Mouse (Mus musculus) thymus, postnatal 4 days (tissue): ENCODE measurements around the gene P4ha2.
A peak's percentile ranks its signal among the peaks of the same experiment; 100 is the strongest.

Experiments used
- DNase-seq: peaks from one replicate; pipeline ENCODE4 v3.0.0; 2021

Gene P4ha2

DNA sequence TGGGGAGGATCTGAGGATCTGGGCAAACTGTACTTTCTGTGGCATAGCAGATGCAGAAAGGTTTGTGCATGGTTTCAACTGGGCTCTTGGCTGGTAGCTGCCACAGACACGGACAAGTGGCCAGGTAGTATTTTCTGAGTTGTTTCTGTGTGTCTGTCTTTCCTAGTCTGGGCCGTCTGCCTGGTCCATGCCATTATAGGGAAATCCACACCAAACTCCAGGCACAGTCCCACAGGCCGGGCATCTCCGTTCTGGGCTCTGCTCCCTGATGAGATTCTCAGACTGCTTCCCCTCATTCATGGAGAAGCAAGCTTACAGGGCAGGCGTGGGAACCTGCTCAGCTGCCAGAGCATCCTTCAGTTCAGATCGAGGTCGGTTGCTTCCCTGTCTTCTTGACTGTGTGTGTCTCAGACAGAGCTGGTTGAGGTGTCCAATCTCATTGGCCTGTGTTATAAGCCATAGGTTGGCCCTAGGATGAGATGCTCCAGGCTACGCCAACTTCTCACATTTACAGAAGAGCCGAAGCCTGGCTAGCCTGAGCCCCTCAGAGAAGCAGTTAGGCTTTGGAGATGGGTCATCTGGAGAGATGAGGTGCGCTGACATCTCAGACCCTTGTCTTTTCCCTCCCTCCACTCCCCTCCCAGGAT is at the start of gene P4ha2:
Gene P4ha2 (plus strand): TSS at position 51 of the 647 bp plus-strand sequence.
- DNase-seq, result no peak

DNA sequence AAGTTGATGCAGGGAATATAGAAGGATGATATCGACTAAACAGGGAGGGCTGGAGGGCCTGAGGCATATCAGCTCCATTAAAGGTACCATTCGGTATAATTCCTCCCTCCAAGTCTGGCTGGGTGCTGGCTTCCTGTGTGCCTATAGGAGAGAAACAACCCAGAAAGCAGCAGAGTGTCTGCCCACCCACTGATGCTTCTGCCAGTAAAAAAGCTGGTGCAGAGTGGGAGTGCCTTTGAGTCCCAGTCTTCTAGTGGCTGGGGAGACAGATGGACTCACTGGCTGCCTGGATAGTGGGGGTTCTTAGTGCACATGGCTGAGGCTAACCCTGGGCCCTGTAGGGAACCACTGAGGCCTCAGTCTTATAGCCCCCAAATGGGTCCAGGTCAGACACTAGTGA is 49.7 kb upstream of the P4ha2 start:
- DNase-seq, result no peak

DNA sequence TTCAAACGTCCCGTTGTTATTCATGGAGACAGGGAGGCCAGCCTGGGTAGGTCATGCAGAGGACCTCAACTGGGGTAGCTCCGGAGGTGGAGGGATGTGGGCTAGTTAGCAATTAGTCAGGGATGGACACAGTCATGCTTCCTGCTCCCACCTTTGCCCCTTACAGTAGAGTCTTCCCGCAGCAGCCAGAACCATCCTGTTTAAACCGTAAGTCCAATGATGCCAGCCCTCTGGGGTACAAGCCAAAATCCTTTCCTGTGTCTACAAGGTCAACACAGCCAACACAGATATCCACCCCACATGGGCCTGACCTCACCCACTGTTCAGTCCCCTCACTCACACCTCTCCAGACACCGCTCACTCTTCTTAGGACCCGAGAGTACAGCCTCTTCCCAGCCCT is 48.7 kb upstream of the P4ha2 start:
- no peak for DNase-seq

DNA sequence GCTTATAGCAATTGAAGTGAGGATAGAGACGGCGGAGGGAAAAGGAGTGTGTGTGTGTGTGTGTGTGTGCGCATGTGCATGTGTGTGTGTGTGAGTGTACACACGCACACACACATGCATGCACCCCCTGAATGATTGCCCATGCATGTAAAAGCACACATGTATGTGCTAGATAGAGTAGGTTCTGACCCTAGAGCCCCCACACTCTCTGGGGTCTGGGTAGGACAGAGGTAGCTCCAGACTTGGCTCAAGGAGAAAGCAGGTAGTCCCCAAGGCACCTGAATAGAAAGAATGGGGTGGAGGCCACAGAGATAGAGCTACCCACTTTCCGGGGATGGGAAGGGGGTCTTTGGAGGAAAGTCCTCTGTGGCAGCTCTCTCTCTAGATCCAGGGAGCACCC is 47.8 kb upstream of the P4ha2 start:
- no peak for DNase-seq

DNA sequence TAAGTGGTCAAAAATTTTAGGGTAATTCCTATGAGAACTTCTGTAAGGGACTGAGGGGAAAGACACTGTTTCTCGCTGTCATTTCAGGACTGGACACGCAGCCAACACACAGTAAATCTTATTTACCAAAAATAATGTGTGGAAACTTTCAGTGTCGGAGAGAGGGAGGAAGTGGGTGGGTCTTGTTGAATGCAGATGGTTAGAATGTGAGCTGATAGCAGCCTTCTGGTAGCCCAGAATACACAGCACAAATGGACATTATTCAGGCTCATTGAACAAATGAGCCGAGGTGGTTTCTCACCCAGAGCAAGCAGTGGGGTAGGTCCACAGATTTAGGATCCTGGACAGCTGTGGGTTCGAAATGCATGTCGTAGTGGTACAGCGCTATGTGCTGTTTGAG is 46.8 kb upstream of the P4ha2 start:
- no peak for DNase-seq

DNA sequence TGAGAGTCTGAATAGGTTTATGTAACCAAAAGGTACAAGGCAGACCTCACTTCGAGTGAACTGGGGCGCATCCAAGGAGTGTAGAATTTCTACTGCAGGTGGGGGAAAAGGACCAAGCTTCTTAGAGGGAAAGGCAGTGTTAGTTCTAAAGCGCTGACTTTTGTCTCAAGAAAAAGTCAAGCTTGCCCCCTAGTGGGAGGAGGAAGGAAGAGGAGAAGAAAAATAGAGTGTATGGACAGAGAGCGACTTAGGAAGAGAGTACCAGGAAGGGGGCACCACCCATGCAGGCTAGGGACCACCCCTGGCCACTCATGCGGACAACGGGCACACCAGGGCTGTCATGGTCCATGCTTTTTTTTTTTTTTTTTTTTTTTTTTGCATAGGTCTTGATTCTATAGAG is 45.6 kb upstream of the P4ha2 start:
- peak; percentile 47 for DNase-seq

DNA sequence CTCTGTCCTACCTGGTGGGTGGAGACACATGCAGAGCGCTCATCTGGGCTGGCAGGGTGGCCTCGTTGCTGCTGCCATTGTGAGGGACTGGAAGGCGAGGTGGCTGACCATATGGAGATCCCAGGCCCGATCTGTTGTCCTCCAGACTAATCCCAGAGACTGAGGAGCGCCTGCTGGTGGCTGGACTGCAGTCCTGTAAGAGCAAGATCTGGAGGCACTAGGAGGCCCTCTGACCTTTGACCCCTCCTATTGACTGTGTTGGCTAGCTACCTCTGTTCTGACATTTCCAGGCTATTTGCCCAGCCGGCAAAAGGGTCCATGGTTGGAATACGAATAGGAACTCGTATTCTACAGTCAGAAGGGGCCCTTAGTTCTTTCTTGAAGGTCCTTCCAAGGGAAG is 43.8 kb upstream of the P4ha2 start:
- no peak for DNase-seq

DNA sequence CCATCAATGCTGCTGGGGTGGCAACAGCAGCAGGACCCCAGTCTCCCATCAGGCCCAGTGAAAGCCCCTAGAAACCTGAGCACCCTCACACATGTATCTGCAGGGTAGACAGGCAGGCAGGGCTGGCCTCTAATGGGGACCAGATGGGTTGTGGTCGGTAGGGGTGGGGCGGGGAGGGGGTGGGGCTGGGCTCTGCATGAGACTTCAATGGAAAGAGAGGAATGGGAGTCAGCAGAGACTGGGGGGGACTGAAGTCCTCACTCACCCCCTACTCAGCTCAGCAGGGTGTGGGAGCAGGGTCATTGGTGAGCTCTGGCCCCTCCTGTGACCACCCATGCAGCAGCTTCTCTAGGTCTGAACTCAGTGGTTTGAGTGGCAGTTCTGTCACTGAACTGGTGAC is 42.5 kb upstream of the P4ha2 start:
- no peak for DNase-seq

DNA sequence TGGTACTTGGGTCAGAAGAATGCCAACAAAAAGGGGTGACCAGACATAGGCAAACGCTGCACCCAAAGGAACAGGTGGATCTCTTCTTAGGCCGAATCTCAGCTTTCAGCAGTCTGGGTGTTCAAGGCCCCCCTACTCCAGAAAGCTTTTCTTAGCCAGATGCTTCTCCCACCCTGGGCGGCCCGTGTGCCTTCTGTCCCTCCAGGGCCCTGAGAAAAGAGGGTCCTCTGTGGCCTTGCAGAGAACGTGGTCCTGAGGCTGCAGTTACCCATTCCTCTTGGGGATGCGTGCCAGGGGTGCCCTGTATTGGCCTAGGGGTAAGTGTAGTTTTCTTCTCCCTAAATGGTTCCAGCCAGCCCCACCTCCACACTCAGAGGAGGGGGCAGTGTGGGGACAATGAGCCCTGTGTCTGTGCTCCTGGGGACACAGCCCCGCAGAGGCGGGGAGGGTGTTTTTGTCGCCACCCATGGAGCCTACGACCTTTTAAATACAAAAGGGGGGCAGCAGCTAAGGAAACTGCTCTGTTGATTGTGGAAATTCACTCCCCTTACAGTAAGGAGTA is 41.8 kb upstream of the P4ha2 start:
- no peak for DNase-seq

DNA sequence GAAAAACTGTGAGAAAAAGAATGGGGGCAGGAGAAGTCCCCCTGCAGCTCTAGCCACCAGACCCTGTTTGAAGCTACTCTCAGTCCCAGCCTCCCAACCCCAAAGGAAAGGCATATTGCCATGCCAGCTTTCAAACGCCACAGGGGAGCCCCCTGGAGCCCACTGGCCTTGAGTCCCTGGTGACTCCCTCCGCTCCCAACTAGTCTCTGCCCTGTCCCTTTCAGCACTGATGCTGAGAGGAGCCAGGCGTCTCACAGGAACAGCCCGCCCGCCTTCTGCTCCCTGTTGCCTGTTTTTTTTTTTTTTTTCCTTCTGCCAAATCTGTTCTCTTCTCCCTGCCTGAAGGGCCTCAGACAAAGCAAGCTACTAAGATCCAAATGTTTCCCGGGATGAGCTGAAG is 41.3 kb upstream of the P4ha2 start:
- no peak for DNase-seq

DNA sequence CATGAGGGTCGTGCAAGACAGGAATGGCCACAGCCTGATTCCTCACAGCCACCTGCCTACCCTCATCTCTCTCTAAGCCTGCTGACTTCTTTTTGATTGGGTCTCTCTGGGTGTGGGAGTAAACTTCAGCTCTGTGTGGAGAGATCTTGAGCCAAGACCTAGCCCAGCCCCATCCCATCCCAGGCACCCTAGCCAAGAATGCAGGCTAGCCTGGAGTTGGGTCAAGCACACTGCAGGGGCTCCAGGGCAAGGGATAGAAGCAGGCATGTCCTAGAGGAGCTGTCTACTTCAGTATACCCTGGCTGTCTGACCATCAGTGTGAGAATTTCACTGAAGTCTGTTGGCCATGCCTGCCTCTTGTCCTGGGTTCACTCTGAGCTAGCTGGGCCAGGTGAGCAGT is 40.4 kb upstream of the P4ha2 start:
- no peak for DNase-seq

DNA sequence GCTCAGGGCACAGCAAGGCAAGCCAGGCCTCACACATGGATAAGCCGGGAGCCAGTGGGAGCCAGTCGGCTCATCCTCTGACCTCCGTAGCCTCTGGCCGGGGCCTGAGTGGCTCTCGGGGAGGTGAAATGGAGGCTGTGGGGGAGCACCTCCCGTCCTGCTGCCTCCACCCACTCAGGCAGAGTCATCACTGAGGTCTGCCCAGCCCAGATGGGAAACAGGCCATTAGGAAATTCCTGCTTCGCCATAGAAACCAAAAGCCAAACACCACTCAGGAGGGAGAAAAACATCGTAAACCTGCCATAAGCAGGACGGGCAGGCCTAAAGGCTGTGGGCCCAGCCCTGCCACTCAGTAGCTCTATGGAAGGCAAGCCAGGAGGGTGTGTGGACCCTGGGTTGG is 39.6 kb upstream of the P4ha2 start:
- no peak for DNase-seq

DNA sequence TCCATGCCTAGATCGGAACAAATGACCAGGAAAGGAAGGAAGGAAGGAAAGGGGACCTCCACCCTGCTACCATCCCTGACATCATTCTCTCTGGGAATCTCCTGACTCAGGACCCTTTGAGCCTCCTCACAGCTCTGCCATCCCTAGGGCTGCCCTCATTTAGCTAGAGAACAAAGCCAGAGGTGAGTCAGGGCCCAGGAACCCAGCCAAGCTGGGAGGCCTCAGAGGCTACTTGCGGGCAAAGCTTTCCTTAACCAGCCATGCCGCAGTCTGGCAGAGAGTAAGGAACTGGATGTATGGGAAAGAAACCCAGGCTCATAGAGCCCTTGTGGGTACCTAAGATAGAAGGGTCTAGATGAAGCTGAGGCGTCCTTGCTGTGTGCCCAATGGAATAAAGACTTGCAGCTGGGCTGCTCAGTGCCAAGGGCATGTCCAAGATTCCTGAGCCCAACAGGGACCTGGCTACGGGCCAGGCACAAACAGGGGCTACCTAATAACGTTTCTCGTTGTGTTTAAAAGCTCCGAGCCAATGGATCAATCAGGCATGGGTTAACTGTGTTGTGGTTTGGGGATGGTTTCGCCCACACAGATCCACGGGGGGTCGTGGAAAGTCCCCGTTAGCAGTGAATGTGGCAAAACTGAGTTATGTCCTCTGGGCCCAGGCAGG is 37.7 kb upstream of the P4ha2 start:
- peak; percentile 21 for DNase-seq

DNA sequence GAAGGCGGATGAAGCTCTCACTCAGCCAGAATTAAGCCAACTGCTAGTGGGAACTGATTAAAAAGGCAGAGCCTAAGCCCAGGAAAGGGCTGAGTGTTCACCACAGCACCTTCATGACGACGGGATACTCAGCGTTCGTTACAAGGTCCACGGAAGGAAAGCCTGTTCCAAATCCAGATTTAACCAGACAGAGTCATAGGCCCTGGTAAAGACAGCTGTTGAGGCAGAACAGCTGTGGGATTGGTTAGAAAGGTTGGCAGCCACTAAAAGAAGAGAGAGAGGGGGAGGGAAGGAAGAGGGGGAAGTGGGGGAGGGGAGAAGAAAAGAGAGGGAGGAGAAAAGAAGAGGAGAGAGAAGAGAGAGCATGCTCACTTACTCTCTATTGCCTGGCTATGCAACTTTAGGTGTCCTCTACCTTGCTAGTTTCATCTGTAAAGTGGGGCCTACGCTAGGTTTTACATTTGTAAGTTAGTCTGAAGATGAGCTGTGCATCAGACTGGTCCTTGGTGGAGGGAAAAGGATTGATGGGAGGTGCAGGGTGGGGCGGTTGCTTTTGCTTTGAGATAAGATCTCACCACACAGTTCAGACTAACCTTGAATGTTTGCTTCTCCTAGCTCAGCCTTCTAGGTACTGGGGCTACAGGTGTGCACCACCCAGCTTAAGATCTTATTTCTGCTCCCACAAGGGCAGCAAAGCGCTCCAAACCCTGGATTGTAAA is 37.0 kb upstream of the P4ha2 start:
- DNase-seq, result no peak

DNA sequence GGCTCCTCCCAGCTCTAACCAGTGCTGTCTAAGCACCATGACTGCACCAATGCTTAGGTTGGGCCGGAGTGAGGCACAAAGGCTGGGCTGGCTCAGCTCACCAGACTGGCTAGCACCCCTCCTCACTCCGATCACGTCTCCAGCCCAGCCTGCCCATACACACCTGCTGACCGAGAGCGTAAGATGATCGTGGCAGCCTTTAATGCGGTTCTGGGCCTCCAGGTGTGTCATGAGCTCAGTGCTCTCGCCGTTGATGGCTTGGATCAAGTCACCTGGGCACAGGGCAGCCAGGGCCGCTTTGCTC is 36.5 kb upstream of the P4ha2 start:
- peak; percentile 44 for DNase-seq

DNA sequence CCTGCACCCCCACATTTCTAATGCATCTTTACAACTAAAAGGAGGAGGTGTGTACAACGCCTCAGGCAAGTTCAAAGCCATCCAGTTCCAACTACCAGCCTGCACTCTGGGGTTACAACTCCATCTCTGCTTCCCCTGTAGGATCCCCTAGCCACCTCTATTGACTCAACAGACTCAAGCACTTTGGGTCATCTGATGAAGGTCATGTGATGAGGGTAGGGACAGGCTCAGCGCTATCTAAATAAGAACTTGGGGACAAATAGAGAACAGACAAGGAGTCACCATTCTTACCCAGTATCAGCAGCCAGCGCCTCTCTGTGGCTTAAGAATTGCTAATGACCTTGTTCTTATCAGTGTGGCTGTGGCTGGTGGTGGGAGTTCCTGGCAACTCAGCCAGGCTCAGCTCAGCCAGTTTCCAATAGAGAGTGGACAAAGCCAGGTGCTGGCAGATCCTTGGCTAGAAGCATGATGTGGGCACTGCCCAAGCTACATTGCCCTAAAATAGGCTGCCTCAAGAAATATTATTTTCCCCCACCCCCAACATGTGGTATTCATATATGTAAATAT is 35.4 kb upstream of the P4ha2 start:
- DNase-seq, result no peak

DNA sequence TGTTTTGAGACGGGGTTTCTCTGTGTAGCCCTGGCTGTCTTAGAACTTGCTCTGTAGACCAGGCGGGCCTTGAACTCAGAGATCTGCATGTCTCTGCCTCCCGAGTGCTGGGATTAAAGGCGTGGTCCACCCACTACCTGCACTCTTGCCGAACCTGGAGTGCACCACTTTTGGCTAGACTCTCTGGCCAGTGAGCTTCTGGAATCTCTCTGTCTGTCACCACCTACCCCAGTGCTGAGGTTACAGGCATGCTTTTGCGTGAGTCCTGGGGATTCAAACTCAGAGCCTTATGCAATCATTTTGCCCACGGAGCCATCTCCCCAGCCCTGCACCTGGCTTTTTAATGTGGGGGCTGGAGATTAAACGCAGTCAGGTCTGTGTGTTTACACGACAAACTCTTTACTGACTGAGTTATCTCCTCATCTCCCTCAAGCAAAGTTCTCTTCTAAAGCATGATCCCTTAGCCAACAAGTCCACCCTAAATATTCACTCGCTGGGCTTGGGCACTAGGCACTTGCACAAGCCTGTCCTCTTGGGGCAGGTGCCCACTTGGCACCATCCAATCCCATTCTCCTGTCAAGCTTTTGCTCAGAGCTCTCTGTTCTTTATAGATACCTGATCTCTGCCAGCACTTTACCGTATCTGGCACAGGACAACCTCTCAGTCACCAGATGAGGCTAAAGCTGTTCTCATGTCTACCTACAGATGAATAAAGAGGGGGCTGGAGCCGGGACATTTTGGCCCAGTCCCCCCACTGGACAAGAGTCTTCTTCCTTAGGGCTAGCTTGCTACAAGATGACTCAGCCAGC is 34.6 kb upstream of the P4ha2 start:
- peak; percentile 24 for DNase-seq

DNA sequence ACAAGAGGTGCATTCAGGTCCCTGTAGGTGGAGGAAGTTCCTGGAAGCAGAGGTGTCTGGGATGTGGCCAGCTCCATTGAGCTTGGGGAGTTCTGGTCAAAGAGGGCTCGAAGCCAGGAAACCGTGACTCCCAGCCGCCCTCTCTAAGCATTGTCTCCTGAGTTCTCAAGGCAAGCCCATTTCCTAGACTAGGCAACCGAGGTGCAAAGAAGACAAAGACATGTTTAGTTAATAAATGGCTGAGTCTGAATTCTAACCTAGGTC is 34.0 kb upstream of the P4ha2 start:
- no peak for DNase-seq

DNA sequence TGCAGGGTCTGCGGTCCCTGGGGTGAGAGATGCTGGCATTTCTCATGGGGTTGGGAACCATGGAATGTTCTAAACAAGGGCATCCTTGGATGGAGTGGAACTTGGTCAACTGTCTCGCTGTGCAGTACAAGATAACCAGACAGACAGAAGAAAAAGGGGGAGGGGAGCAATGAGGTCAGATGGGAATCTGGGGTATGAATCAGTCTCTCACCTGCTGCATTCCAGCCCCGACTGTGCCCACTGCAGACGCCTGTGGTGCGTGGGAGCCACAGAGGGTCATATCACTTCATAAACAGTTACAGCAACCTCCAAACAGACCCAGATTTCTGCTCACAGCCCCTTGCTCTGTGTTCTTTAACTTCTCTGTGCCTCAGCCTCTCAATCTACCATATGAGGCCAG is 33.5 kb upstream of the P4ha2 start:
- no peak for DNase-seq

DNA sequence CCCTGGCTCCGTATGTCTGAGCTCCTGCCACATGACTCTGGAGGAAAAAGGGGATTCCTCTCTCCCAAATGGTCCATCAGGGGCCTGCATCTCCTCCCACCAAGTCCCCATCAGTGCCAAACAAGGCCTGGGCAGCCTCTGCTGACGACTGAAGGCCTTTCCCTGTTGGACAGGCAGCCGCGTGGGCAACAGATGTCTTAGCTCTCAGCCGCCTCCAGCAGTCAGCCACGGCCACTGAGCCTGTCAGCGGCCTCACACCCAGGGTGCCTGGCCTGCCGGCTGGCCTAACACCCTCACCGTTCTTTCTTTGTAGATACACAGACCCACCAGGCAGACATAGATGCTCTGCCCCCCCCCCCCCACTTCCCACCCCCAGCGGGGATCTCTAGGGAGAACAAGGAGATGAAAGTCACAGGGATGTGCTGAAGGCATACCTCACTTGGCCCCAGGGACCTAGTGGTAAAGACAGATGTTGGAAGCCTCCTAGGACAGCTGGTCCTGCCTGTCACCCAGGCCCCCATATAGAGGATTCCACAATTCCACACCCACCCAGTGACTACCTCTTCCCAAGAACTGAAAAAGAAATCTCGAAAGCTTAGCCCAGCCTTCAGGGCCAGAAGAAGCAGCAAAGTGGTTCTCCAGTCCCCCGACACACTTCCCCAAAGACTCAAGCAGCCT is 32.4 kb upstream of the P4ha2 start:
- no peak for DNase-seq

DNA sequence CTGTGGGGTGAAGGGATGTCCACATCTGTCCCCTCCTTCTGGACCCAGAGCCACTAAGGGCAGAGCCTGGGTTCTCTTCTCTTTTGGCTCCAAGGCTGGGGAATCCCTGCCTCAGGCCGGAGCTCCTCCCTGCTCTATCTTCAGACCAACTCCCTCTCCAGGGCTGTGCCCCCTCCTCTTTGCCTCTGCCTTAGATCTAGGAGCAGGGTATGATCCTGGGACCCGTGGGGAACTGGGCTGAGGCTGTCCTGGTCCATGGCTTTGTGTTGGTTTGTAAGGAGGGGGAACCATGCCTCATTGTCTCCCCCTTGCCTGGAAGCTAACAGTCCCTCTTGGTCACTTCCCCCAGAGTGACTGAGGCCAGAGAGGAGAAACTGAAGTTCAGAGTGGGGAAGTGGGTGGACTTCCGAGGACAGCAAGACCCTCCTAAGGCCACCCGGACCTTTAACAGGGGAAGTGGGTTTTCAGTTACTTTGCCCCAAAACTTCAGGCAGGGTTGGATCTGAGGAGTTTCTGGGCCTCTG is 31.8 kb upstream of the P4ha2 start:
- no peak for DNase-seq
